Mouse (Mus musculus) forebrain, postnatal 0 days (tissue): ENCODE data around the gene Hoxa2. TPM values are rescaled to one million over a fixed set of nuclear protein-coding genes. Genes with fewer than 3 reads are reported as not detected.

Experiments
- ATAC-seq: fragments of 200-750 bp; cut with Nextera tagmentation; 2 replicates; pipeline ENCODE4 v1.8.0; 2017; ENCODE audit warnings: mild to moderate bottlenecking, moderate library complexity
- DNase-seq: peaks from one replicate; pipeline ENCODE4 v3.0.0-alpha.2; 2015
- H3K27ac ChIP-seq: fragments of 300-500 bp; sonication (generic); 2 replicates; pipeline ENCODE4 v1.5.1; 2014; ENCODE audit warnings: low read depth, mild to moderate bottlenecking, antibody characterized with exemption, low read length, moderate library complexity, mixed read lengths
- H3K27me3 ChIP-seq: fragments of 300-500 bp; sonication (generic); 2 replicates; pipeline ENCODE4 v1.6.1; 2014; ENCODE audit warnings: mild to moderate bottlenecking, low read length, mixed read lengths; ENCODE audit not compliant: insufficient read depth
- H3K36me3 ChIP-seq: fragments of 300-500 bp; sonication (generic); 2 replicates; pipeline ENCODE4 v1.6.1; 2014; ENCODE audit warnings: mild to moderate bottlenecking, moderate library complexity; ENCODE audit not compliant: insufficient read depth
- H3K4me1 ChIP-seq: fragments of 300-500 bp; sonication (generic); 2 replicates; pipeline ENCODE4 v1.6.1; 2014; ENCODE audit warnings: antibody characterized with exemption; ENCODE audit not compliant: insufficient read depth
- H3K4me2 ChIP-seq: fragments of 300-500 bp; sonication (generic); 2 replicates; pipeline ENCODE4 v1.6.1; 2014; ENCODE audit warnings: low read depth, mild to moderate bottlenecking, moderate library complexity
- H3K4me3 ChIP-seq: fragments of 300-500 bp; sonication (generic); 2 replicates; pipeline ENCODE4 v1.5.1; 2014; ENCODE audit warnings: low read depth, low read length, mixed read lengths
- H3K9ac ChIP-seq: fragments of 300-500 bp; sonication (generic); 2 replicates; pipeline ENCODE4 v1.6.1; 2014; ENCODE audit warnings: mild to moderate bottlenecking
- H3K9me3 ChIP-seq: fragments of 300-500 bp; sonication (generic); 2 replicates; pipeline ENCODE4 v1.6.1; 2016; ENCODE audit warnings: low read length
- CTCF ChIP-seq: sonication (generic); IDR thresholded peaks from 2 replicates; pipeline ENCODE4 v1.5.1; 2016; ENCODE audit warnings: antibody characterized with exemption, control low read depth, low read depth
- WGBS: fragments of 180-500 bp; shearing (Covaris S2); extraction: QIAGEN DNeasy Blood & Tissue Kit; methylation state at CpG from one replicate; pipeline ENCODE4 v1.1.7; 2014; 5-methylcytosine and 5-hydroxymethylcytosine counted together
- polyA plus RNA-seq: library from polyadenylated mRNA; unstranded; fragments of >200 nt; fragmentation: Nextera tagmentation; extraction: Ambion mirVana; gene quantifications from 2 replicates; pipeline ENCODE4 v1.2.1, GENCODE M21; 2015
- total RNA-seq: library from RNA; depleted of rRNA; stranded (reverse); fragments of >200 nt; gene quantifications from 2 replicates; pipeline ENCODE4 v1.2.3, GENCODE M21; 2014

Hoxa2 gene
- total and polyA plus RNA-seq, 2 experiments from 2014 or later = not detected

DNA sequence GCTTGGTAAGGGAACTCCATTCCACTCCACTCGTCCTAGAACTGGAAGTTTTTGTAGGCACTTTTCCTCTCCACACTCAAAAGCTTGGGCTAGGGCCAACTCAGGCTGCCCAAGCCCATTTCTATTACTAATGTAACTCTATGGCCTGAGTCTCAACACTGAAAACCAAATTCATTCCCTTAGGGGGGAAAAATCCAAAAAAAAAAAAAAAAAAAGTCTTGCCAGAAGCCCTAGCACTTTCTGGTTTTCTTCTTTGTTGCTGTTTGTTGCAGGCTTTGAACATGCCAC, 2.6 kb downstream of the Hoxa2 start:
- TF ChIP-seq CTCF = no peak
- ATAC-seq = no peak
- H3K36me3 ChIP-seq = no peaks in the 10 kb centered on the region
- H3K4me2 ChIP-seq = no peak overlapping the region
- H3K27me3 ChIP-seq = peaks cover 93% of the 10 kb centered on the region
- no peak for DNase-seq
- 5% methylated on average over 1 of the region's 1 CpGs for WGBS
- no peaks in the 10 kb centered on the region for H3K9me3 ChIP-seq
- no peak overlapping the region for H3K9ac ChIP-seq
- H3K27ac ChIP-seq = no peak overlapping the region
- no peaks in the 10 kb centered on the region; the same call in 1 of the 2 replicates for H3K4me1 ChIP-seq
- no peak overlapping the region for H3K4me3 ChIP-seq

DNA sequence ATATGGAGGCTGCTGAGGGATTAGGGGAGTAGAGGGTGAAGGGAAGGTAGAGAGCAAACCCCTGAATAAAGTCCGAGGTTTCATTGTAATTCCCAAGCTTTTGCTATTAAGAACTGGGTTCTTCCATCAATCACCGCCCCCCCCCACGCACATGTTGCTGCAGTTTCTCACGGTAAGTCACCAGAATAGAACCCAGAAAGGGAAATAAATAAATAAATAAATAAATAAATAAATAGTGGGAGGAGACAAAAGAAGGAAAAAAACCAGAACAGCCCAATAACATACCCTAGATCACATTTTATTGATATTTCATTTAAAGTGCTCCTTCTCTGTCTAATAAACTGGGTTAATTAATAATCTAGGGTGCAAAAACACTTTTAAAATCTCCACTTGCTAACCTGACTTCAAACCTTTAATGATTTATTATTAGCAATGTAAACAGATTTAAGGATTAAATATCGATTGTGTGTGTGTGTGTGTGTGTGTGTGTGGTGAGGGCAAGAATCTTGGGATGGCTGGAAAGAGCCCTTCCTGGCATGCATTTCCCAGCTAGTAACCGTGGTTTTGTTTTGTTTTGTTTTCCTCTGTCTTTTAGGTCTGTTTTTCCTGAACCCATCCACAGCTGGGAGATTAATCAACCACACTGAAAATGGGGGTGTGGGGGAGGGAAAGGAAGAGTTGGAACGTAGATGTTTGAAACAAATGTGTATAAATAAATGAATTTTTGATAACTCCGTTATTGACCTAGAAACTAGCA, 3.1 kb downstream of the Hoxa2 start:
- Histone ChIP-seq H3K9ac (no peak overlapping the region), H3K4me2 (no peak overlapping the region), H3K27me3 (peaks cover 93% of the 10 kb centered on the region), H3K4me3 (no peak overlapping the region), H3K27ac (no peak overlapping the region), H3K4me1 (no peaks in the 10 kb centered on the region; the same call in 1 of the 2 replicates), H3K36me3 (no peaks in the 10 kb centered on the region), H3K9me3 (no peaks in the 10 kb centered on the region)
- no peak for TF ChIP-seq CTCF
- ATAC-seq (no peak), DNase-seq (no peak)
- 4% methylated on average over 8 of the region's 8 CpGs for WGBS

DNA sequence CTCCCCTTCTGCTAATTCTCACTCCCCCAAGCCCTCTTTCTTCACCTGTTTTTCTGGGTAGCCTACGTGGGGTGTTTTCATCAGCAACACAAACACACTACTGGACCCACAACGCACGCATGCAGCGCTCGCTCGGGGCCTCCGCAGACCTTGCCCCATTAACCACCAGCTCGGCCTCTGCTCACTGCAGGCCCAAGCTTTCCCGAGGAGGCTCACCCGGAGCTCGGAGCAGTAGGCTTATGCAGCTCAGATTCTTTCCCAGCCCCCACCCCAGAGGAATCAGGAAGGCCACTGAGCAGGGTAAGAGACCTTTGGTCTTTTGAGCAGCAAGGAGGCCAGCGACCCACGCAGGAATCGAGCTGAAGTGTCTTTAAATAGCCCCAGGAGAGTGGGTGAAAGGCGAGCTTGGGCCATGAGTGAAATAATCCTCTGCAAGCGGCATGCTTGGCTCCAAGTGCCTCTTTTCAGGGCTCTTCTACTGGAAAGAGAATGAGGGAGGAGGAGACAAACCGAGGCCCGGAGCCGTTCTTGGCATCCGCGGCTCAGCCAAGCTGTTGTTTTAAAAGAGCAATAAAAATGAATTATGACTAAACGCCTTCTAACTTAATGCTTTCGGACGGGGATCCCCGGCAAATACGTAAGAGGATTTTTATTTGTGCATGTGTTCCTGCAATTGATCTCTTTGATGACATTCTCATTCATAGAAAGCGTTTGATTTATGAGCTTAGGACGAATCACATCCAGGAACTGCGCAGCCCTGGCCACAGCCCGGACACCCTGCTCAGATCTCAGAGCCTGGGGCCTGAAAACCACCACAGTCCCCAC, 3.9 kb downstream of the Hoxa2 start:
- WGBS = 2% methylated on average over 30 of the region's 30 CpGs
- Histone ChIP-seq H3K27ac (no peak overlapping the region), H3K4me2 (no peak overlapping the region), H3K27me3 (peaks cover 93% of the 10 kb centered on the region), H3K9me3 (no peaks in the 10 kb centered on the region), H3K4me3 (no peak overlapping the region), H3K4me1 (no peaks in the 10 kb centered on the region; the same call in 1 of the 2 replicates), H3K9ac (no peak overlapping the region), H3K36me3 (no peaks in the 10 kb centered on the region)
- DNase-seq = peak; percentile 53
- no peak for ATAC-seq
- no peak for TF ChIP-seq CTCF

DNA sequence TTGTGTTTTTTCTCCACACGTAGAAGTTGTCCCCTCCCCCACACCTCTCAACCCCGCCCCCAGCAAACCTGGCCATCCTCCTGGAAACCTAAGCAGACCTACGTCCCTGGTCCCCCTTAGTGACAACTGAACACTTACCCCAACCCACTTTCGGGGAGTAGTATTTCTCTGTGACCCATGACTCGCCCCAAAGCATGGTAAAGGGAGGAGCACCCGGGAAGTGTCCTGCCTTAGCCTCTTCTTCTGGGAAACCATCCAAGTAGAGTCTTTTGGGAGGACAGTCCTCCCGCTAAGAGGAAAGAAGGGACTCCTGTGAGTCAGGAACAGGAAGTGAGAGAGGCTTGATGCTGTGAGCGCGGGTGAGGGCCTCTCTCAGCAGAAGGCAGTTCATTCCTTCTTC, 4.7 kb downstream of the Hoxa2 start:
- H3K4me2 ChIP-seq = no peak overlapping the region
- DNase-seq = no peak

DNA sequence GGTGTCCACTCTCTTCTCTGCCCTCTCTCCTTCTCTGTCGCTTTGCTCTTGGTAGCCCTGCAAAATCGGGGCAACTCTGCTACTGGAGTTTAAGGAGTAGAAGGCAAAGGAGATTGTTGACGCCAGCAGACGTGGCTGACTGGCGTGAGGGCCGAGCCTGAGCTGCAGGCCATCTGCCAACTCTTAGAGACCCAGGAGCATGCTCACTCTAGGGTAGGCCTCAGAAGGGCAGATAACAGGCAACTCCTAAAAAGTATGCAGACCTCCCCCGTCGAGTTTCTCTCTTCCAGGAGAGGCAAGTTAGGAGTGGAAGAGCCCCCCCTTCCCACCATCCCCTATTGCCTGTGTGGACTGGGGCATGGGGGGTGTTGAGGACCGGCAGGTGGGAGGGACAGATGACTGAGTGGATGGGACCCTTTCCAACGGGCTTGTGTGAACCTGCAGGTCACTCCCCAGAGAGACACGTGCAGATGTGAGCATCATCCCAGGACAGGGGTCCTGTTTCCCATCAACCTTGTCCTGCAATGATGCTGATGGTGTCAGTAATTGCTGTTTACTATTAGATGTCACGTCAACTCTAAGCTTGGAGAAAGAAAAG, 5.4 kb downstream of the Hoxa2 start:
- Histone ChIP-seq H3K4me3 (0 out of 2 replicates have a peak overlapping the region, but pooled peaks have one; percentile 42), H3K4me2 (0 out of 2 replicates have a peak overlapping the region, but pooled peaks have one; percentile 80), H3K27me3 (peaks cover 94% of the 10 kb centered on the region), H3K27ac (no peak overlapping the region), H3K36me3 (no peaks in the 10 kb centered on the region), H3K9ac (no peak overlapping the region), H3K9me3 (no peaks in the 10 kb centered on the region), H3K4me1 (no peaks in the 10 kb centered on the region; the same call in 1 of the 2 replicates)
- no peak for DNase-seq
- WGBS = 2% methylated on average over 12 of the region's 12 CpGs
- no peak for ATAC-seq
- no peak for TF ChIP-seq CTCF

More for the DNA sequence above, 4.7 kb downstream of the Hoxa2 start:
- Histone ChIP-seq H3K9me3 (no peaks in the 10 kb centered on the region), H3K36me3 (no peaks in the 10 kb centered on the region), H3K4me3 (no peak overlapping the region), H3K9ac (no peak overlapping the region), H3K27me3 (peaks cover 92% of the 10 kb centered on the region), H3K27ac (no peak overlapping the region), H3K4me1 (no peaks in the 10 kb centered on the region; the same call in 1 of the 2 replicates)
- WGBS = 5% methylated on average over 9 of the region's 9 CpGs
- no peak for ATAC-seq
- no peak for TF ChIP-seq CTCF

DNA sequence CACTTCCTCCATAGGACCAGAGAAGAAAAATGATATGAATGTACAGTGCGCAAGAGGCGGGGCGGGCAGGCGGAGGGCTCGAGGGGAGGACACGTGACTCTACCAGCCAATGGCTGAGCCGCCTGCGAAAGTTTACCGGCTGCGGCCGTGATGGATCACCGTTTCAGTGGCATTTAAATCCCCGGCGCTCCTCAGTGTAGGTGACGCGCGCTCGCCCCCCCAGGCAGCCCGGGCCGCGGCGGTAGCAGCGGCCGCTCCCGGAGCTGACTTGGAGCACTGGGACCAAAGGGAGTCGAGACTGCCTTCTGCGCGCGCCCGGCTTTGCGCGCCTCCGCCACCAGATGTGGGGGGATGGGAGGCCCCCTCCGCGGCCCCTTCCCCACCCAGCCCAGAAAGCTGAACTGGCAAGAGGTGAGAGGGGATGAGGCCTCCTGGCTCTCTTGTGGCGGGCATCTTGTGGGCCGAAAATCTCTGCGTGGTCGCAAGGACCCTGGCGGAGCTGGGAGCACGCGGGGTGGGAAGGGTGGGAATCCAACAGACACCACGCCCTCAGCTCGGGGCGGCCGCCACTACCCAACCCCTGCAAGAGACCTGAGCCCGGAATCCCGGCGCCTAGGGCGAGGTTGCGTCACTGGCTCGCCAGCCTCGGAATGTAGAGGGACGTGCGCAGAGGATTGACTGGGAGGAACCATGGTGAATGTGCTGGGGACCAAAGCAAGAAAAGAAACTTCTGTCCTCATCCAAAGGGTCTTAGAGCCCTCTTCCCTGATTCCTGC, 6.2 kb downstream of the Hoxa2 start, which contains the start of gene Hoxa1:
TSS of gene Hoxa1 (minus strand) at position 42 of the 776 bp plus-strand sequence.
- no peaks in the 10 kb centered on the region; the same call in 1 of the 2 replicates for H3K4me1 ChIP-seq
- DNase-seq (no peak), ATAC-seq (peak; percentile 61)
- TF ChIP-seq CTCF = no peak
- peak within 1 kb of the TSS; percentile 42 for H3K4me3 ChIP-seq
- H3K27ac ChIP-seq = no peak within 1 kb of the TSS
- H3K27me3 ChIP-seq = peaks cover 93% of the 10 kb centered on the region
- no peaks in the 10 kb centered on the region for H3K9me3 ChIP-seq
- no peaks in the 10 kb centered on the region for H3K36me3 ChIP-seq
- H3K4me2 ChIP-seq = peak within 1 kb of the TSS; percentile 80
- 3% methylated on average over 54 of the region's 55 CpGs for WGBS
- no peak within 1 kb of the TSS for H3K9ac ChIP-seq
